Mouse (Mus musculus) limb, embryonic 10.5 days (tissue): ENCODE measurements around the gene Catsperd. TPM values are rescaled to one million over a fixed set of nuclear protein-coding genes. Genes with fewer than 3 reads are reported as not detected.
A peak's percentile ranks its signal among the peaks of the same experiment; 100 is the strongest.

Experiments
- DNase-seq: peaks from one replicate; pipeline ENCODE4 v3.0.0-alpha.2; 2017; ENCODE audit warnings: low spot score
- H3K27ac ChIP-seq: fragments of 300-500 bp; sonication (generic); 2 replicates; pipeline ENCODE4 v1.5.1; 2016; ENCODE audit warnings: mild to moderate bottlenecking
- H3K27me3 ChIP-seq: fragments of 300-500 bp; sonication (generic); 2 replicates; pipeline ENCODE4 v1.6.1; 2016; ENCODE audit warnings: low read depth, mild to moderate bottlenecking; ENCODE audit not compliant: poor library complexity, severe bottlenecking
- H3K36me3 ChIP-seq: fragments of 300-500 bp; sonication (generic); 2 replicates; pipeline ENCODE4 v1.6.1; 2016; ENCODE audit warnings: mild to moderate bottlenecking, moderate library complexity
- H3K4me1 ChIP-seq: fragments of 300-500 bp; sonication (generic); 2 replicates; pipeline ENCODE4 v1.6.1; 2016
- H3K4me3 ChIP-seq: fragments of 300-500 bp; sonication (generic); 2 replicates; pipeline ENCODE4 v1.5.1; 2016; ENCODE audit warnings: mild to moderate bottlenecking, moderate library complexity
- H3K9me3 ChIP-seq: fragments of 300-500 bp; sonication (generic); replicated peaks from 2 replicates; pipeline ENCODE4 v1.6.1; 2016; ENCODE audit warnings: mild to moderate bottlenecking
- WGBS: fragments of 180-500 bp; shearing (Covaris S2); methylation state at CpG from one replicate; pipeline ENCODE4 v1.1.7; 2016; 5-methylcytosine and 5-hydroxymethylcytosine counted together
- polyA plus RNA-seq: library from polyadenylated mRNA; unstranded; fragments of >200 nt; fragmentation: Nextera tagmentation; extraction: Ambion mirVana; gene quantifications from 2 replicates; pipeline ENCODE4 v1.2.1, GENCODE M21; 2016

Gene Catsperd
- polyA plus RNA-seq, 1 experiment from 2014 or later = 1.0 TPM

DNA sequence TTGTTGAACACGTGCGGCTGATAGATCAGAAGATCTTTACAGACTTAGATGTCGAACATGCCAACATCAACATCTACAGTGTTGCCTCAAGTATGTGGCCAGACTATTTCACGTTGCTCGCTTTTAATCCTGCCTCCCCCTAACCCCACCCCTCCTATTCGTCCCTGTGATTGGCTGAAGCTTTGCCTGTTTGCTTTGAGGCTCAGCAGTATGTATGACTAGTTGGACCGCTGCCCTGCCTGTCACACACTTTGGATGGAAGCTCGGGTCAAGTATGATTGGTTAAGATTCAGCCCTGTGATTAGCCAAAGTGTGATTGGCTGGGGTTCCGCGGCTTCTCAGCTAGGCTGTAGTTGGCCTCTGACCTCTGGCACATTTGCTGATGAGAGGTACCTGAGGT, 23.9 kb downstream of the Catsperd start:
- Histone ChIP-seq H3K27ac (no peak overlapping the region), H3K9me3 (no peaks in the 10 kb centered on the region), H3K4me1 (no peaks in the 10 kb centered on the region), H3K36me3 (no peaks in the 10 kb centered on the region), H3K27me3 (no peaks in the 10 kb centered on the region), H3K4me3 (no peak overlapping the region)
- DNase-seq = no peak
- 37% methylated on average over 10 of the region's 10 CpGs for WGBS

DNA sequence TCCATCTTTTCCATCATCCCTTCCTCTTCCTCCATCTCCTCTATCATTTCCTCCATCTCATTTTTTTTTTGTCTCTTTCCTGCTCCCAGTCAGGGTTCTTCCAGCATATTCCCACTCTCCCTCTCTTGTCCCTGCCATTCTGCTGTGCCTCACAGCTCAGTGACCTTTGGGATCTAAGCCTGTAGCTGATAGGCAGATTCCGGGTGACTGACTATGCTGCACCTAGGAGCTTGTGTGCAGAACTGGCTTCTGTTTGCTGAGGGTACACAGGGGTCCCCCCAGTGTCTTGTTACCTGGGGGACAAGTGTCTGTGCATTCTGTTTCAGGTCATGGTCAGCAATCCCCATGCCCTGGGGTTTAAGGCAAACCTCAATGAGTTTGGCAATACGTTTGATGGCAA, 26.8 kb downstream of the Catsperd start:
- Histone ChIP-seq H3K9me3 (no peaks in the 10 kb centered on the region), H3K27me3 (no peaks in the 10 kb centered on the region), H3K4me3 (no peak overlapping the region), H3K36me3 (no peaks in the 10 kb centered on the region), H3K4me1 (no peaks in the 10 kb centered on the region), H3K27ac (no peak overlapping the region)
- DNase-seq = no peak
- 87% methylated on average over 2 of the region's 2 CpGs for WGBS

DNA sequence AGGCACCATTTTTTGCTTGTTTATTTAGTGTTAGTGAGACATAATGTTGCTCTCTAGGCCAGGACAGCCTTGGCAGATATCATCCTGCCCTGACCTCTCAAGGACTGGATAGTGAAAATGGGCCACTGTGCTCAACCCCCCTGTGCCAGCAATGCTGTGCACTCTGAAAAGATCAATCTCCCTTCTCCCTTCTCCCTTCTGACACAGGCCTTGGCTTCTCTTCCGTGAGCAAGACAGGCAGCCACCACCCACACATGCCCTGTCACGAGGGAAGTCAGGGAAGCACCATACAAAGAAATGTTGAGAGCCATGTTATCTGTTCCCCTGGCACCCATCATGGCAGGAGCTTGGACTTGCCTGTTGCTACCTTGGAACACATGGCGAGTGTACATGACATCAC, 27.4 kb downstream of the Catsperd start:
- H3K4me3 ChIP-seq = no peak overlapping the region
- no peaks in the 10 kb centered on the region for H3K27me3 ChIP-seq
- H3K27ac ChIP-seq = no peak overlapping the region
- H3K4me1 ChIP-seq = 0 out of 2 replicates have a peak, but pooled peaks cover 3% of the 10 kb centered on the region
- H3K9me3 ChIP-seq = no peaks in the 10 kb centered on the region
- 86% methylated on average over 3 of the region's 3 CpGs for WGBS
- H3K36me3 ChIP-seq = no peaks in the 10 kb centered on the region
- no peak for DNase-seq

DNA sequence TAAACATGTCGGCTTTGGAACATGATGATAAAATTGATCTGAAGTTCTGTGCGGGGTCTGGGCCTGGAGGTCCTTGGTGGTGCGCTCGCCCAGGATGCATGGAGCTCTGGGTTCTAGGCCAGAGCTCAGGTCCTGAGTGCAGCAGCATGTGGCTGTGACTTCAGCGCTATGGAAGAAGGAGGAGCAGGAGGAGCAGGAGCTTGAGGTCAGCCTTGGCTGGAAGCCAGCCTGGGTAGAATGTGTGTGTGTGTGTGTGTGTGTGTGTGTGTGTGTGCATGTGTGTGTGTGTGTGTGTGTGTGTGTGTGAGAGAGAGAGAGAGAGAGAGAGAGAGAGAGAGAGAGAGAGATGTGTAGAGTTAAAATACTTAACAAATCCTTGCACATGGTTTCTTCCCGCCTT, 28.2 kb downstream of the Catsperd start:
- H3K27me3 ChIP-seq = no peaks in the 10 kb centered on the region
- WGBS = 89% methylated on average over 6 of the region's 6 CpGs
- no peak overlapping the region for H3K27ac ChIP-seq
- H3K4me3 ChIP-seq = no peak overlapping the region
- DNase-seq = no peak
- no peaks in the 10 kb centered on the region for H3K36me3 ChIP-seq
- peaks cover 12% of the 10 kb centered on the region for H3K4me1 ChIP-seq
- no peaks in the 10 kb centered on the region for H3K9me3 ChIP-seq

DNA sequence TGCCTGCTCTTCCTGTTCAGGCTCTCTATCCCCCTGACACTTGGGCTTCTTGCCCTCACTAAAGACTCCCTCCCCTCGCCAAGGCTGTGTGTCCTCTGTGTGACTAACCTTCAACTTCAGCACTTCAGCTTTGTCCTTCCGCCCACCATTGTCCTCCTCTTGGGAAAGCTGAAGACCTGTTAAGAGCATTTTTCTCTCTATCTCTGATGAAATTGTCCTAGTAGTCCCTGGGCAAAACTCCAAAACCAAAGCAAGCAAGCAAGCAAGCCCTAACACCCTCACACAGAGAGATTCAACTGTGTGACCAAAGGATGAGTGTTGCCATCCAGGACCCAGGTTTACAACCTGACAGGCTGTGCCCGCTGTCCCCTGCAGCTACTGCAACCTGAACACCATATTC, 35.7 kb downstream of the Catsperd start:
- H3K4me3 ChIP-seq = peak overlapping the region; percentile 37
- H3K27ac ChIP-seq = peak overlapping the region; percentile 81

DNA sequence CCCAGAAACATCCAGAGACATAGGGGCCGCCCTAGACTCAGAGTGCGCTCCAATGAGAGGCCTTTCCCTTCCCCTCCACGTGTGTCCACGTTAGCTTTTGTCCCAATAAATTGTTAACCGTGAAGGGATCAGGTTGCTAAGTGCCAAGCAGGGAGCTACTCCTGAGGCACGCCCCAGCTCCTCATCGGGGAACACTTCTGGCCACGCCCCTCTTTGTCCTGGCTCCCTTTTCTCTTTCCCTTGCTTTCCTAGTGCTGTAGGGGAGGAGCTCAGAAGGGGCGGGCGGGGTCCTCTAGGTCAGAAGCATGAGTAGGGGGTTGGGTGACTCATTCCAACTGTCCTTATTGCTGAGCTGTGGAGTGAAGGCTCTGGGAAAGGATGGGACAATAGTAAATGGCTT, 36.4 kb downstream of the Catsperd start:
- peak; percentile 54 for DNase-seq
- peak overlapping the region; percentile 37 for H3K4me3 ChIP-seq
- peak overlapping the region; percentile 81 for H3K27ac ChIP-seq
- 3% methylated on average over 10 of the region's 10 CpGs for WGBS
- no peaks in the 10 kb centered on the region for H3K9me3 ChIP-seq
- H3K36me3 ChIP-seq = no peaks in the 10 kb centered on the region
- peaks cover 38% of the 10 kb centered on the region for H3K4me1 ChIP-seq
- H3K27me3 ChIP-seq = peaks cover 21% of the 10 kb centered on the region

More for the DNA sequence above, 35.7 kb downstream of the Catsperd start:
- H3K9me3 ChIP-seq = no peaks in the 10 kb centered on the region
- peaks cover 34% of the 10 kb centered on the region for H3K4me1 ChIP-seq
- H3K27me3 ChIP-seq = peaks cover 21% of the 10 kb centered on the region
- 65% methylated on average over 3 of the region's 3 CpGs for WGBS
- no peak for DNase-seq
- no peaks in the 10 kb centered on the region for H3K36me3 ChIP-seq

DNA sequence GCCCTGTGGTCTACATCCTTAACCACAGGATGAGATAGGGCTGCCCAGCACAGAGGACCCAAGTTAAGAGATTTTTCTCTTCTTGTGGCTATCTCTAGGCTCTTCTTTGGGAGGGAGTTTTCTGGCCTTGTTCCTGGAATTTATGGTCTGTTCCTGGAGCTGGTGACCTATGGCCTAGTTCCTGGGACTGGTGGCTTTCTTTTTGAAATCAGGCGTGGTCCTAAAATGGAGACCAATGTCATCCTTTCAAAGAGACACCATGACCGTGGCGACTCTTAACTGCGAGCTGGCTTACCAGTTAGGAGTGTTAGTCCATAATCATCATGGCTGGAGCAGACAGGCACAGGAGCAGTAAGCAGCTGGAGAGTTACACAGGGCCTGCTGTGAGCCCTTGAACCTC, 38.4 kb downstream of the Catsperd start:
- H3K9me3 ChIP-seq = no peaks in the 10 kb centered on the region
- H3K4me3 ChIP-seq = no peak overlapping the region
- DNase-seq = no peak
- peaks cover 21% of the 10 kb centered on the region for H3K27me3 ChIP-seq
- 95% methylated on average over 4 of the region's 4 CpGs for WGBS
- no peak overlapping the region for H3K27ac ChIP-seq
- H3K36me3 ChIP-seq = no peaks in the 10 kb centered on the region
- peaks cover 26% of the 10 kb centered on the region for H3K4me1 ChIP-seq

DNA sequence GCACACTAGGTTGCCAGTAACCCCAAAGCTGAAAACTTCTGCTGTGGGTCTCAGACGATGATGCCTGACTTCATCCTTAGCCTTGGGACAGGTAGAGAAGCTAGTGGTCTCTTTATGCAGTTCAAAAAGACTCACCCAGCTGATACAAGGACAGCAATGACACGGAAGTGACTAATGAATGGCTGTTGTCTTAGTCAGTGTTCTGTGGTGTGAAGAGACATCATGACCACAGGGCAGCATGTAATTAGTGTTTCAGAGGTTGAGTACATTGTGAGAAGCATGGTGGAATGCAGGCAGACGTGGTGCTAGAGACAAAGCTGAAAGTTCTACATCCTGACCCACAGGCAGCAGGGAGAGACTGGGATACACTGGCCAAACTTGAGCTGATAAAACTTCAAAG, 39.6 kb downstream of the Catsperd start:
- Histone ChIP-seq H3K4me3 (no peak overlapping the region), H3K9me3 (no peaks in the 10 kb centered on the region), H3K4me1 (peaks cover 29% of the 10 kb centered on the region), H3K27ac (no peak overlapping the region), H3K27me3 (peaks cover 21% of the 10 kb centered on the region), H3K36me3 (no peaks in the 10 kb centered on the region)
- no peak for DNase-seq
- WGBS = 79% methylated on average over 3 of the region's 3 CpGs

DNA sequence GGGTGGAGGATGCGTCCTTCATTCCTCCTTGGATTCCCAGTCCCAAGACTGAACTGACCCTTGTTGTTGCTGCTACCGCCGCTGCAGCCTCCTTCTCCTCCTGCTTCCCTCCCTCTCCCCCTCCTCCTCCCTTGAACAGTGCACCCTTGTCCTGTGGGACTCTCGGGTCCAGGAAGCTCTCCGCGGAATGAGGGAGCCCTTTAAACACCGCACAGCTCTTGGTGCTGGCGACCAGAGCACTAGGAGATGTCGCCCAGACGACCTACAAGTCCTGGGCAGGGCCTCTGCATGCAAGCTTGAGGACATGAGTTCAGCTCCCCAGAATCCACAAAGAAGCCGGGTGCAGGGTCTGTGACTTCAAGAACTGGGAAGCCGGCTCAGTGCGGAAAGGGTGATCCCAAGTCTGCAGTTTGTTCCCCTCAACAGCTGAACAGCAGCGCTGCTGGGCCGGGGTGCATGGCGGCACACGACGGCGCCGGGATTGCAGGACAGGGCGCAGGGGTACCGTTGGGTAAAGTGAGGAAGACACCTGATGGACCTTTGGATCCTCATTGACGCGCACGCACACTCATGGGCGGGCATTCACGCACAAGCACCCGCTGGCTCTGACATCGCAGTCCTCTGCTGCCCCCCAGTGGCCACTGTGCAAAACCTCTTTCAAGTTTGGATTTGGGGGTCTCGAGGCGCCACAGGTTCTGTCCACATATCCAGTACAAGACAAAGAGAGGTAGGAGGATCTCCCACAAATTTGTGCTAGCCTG, 40.6 kb downstream of the Catsperd start:
- 6% methylated on average over 31 of the region's 31 CpGs for WGBS
- H3K36me3 ChIP-seq = no peaks in the 10 kb centered on the region

DNA sequence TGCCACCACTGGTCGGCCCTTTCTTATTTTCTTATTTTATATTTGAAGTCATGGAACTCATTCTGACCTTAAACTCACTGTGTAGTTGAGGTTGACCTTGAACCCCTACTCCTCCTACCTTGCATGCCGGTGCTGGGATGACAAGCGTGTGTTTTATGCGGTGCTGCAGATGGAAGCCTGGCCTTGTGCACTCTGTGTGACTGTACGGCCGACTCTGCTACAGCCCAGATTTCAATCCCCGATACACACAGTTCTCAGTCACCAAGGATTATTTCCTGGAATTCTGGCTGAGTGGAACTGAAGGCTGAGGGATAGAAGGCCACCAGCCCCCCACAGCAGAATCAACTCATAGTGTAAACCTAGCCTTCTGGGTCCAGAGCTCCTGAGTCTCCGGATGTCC, 41.8 kb downstream of the Catsperd start:
- DNase-seq = no peak
- 85% methylated on average over 8 of the region's 8 CpGs for WGBS
- Histone ChIP-seq H3K4me1 (peaks cover 23% of the 10 kb centered on the region), H3K27ac (no peak overlapping the region), H3K36me3 (peaks cover 2% of the 10 kb centered on the region), H3K9me3 (no peaks in the 10 kb centered on the region), H3K4me3 (no peak overlapping the region), H3K27me3 (peaks cover 21% of the 10 kb centered on the region)

More for the DNA sequence above, 40.6 kb downstream of the Catsperd start:
- Histone ChIP-seq H3K27me3 (peaks cover 21% of the 10 kb centered on the region), H3K9me3 (no peaks in the 10 kb centered on the region), H3K27ac (peak overlapping the region; percentile 59), H3K4me3 (peak overlapping the region; percentile 57), H3K4me1 (peaks cover 29% of the 10 kb centered on the region)
- peak; percentile 96 for DNase-seq

DNA sequence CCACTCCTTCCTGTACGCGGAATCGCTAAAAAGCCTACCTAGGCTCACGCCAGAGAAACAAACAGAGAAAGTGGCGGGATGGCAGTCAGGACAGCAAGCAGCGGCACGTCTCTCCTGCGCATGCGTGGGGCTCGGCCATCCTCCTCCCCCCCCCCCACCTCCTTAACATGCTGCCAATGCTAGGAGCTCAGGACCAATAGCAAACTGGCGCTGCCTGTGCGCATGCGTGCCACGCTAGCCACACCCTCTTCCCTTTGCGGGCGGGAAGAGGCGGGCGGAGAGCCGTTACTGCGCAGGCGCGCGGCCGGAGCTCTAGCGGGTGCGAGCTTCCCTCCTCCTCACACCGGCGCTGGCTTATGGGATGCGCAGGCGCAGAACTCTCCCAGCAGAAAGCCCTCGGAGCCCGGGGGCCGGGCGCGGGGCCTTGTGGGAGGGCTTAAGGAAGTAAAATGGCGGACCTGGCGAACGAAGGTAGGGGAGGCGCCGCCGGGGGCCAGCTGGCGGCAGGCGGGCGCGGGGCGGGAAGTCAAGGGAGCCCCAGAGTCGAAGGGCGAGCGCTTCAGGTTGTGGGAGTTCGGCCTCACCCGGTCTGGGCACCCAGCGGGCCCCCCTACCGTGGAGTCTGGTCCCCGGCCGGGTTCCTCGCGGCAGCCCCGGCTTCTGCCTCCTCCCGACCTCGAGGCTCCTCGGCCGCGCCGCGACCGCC, 45.2 kb downstream of the Catsperd start, which contains the start of gene Ranbp3:
Gene Ranbp3 (plus strand): TSS at position 354 of the 706 bp plus-strand sequence.
- WGBS = under 1% methylated on average over 59 of the region's 66 CpGs
- no peaks in the 10 kb centered on the region for H3K9me3 ChIP-seq

DNA sequence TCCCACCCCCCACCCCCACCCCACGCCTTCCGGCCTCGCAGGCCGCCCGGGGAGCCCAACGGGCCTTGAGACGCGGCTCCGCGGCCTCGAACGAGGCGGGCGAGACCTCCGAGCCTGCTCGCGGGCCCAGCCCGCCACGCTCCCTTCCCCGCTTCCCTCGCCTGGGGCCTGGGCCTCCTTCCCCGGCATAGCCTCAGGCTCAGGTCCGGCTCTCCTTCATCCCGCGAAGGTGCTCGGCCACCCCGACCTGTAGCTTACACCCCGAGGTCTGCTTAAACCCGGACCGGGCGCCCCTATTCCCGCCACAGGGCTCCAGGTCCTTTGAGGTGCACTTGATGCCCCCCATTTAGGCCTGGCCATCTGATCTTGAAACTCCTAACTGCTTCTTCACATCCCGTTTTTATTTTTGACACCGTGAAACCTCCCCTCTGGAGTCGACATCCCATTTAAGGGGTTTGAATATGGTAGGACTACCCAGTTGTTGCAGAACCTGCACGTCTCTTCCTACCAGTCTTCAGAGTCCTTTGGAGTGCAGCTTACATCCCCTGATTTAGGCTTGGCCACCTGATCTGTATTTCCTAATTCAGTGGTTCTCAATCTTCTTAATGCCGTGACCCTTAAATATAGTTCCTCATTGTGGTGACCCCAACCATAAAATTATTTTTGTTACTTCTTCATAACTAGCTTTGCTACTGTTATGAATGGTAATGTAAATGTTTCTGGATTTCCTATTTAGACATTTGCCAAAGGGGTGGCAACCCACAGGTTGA, 45.9 kb downstream of the Catsperd start:
- Histone ChIP-seq H3K4me1 (peaks cover 25% of the 10 kb centered on the region), H3K27ac (peak overlapping the region; percentile 98), H3K9me3 (no peaks in the 10 kb centered on the region), H3K4me3 (peak overlapping the region; percentile 99), H3K36me3 (peaks cover 40% of the 10 kb centered on the region), H3K27me3 (no peaks in the 10 kb centered on the region)
- WGBS = 2% methylated on average over 37 of the region's 37 CpGs
- DNase-seq = no peak

More for the DNA sequence above, 45.2 kb downstream of the Catsperd start, which contains the start of gene Ranbp3:
- Histone ChIP-seq H3K27me3 (peaks cover 5% of the 10 kb centered on the region), H3K4me1 (peaks cover 32% of the 10 kb centered on the region), H3K27ac (peak within 1 kb of the TSS; percentile 98), H3K36me3 (peaks cover 35% of the 10 kb centered on the region), H3K4me3 (peak within 1 kb of the TSS; percentile 99)
- DNase-seq = peak; percentile 99
